Mouse (Mus musculus) ES-Bruce4 (cell line): ENCODE results near the gene Rbm44. TPM values are rescaled to one million over a fixed set of nuclear protein-coding genes. Genes with fewer than 3 reads are reported as not detected.

Experiments used
- H3K27ac ChIP-seq: 2 replicates; pipeline ENCODE4 v1.5.1; 2012; ENCODE audit warnings: low read length, inconsistent platforms; ENCODE audit not compliant: insufficient read depth
- H3K27me3 ChIP-seq: 2 replicates; pipeline ENCODE4 v1.6.1; 2012; ENCODE audit warnings: mild to moderate bottlenecking, low read length, inconsistent platforms; ENCODE audit not compliant: control insufficient read depth, poor library complexity, insufficient read depth, severe bottlenecking
- H3K36me3 ChIP-seq: 2 replicates; pipeline ENCODE4 v1.6.1; 2012; ENCODE audit warnings: inconsistent platforms, mild to moderate bottlenecking, low read length, moderate library complexity; ENCODE audit not compliant: control insufficient read depth, poor library complexity, insufficient read depth, severe bottlenecking
- H3K4me1 ChIP-seq: one replicate; pipeline ENCODE4 v1.8.1; 2011; ENCODE audit warnings: low read length; ENCODE audit not compliant: control insufficient read depth, insufficient read depth
- H3K4me3 ChIP-seq: 2 replicates; pipeline ENCODE4 v1.5.1; 2011; ENCODE audit warnings: low read depth, mild to moderate bottlenecking, low read length
- H3K9ac ChIP-seq: 2 replicates; pipeline ENCODE4 v1.6.1; 2012; ENCODE audit warnings: low read depth, mild to moderate bottlenecking, inconsistent platforms; ENCODE audit not compliant: poor library complexity, severe bottlenecking
- H3K9me3 ChIP-seq: replicated peaks from 2 replicates; pipeline ENCODE4 v1.6.1; 2012; ENCODE audit warnings: mild to moderate bottlenecking, low read length, inconsistent platforms; ENCODE audit not compliant: control insufficient read depth, poor library complexity, insufficient read depth, severe bottlenecking
- CTCF ChIP-seq: IDR thresholded peaks from one replicate; pipeline ENCODE4 v1.8.1; 2011; ENCODE audit warnings: low read depth, low read length
- EP300 ChIP-seq: IDR thresholded peaks from 2 replicates; pipeline ENCODE4 v1.6.1; 2011; ENCODE audit warnings: low read depth, low read length; ENCODE audit not compliant: insufficient read depth
- POLR2A ChIP-seq: IDR thresholded peaks from one replicate; pipeline ENCODE4 v1.8.1; 2011; ENCODE audit warnings: low read length; ENCODE audit not compliant: insufficient read depth
- polyA plus RNA-seq: library from polyadenylated mRNA; stranded (reverse); fragments of >200 nt; gene quantifications from 2 replicates; pipeline ENCODE4 v1.2.4, GENCODE M21; 2011; ENCODE audit warnings: low read depth; ENCODE audit not compliant: missing spikeins, insufficient read depth, insufficient read length

Gene Rbm44
- 8.3 and 11.9 TPM in 2 replicates for polyA plus RNA-seq

- H3K27ac ChIP-seq = no peak within 1 kb of the TSS
- TF ChIP-seq POLR2A = peak; percentile 28
- no peak for TF ChIP-seq CTCF
- no peak within 1 kb of the TSS for H3K9ac ChIP-seq
- H3K4me1 ChIP-seq = no peaks in the 10 kb centered on the region
- no peaks in the 10 kb centered on the region for H3K9me3 ChIP-seq
- H3K36me3 ChIP-seq = no peaks in the 10 kb centered on the region
- peak within 1 kb of the TSS; percentile 66 for H3K4me3 ChIP-seq
- no peaks in the 10 kb centered on the region for H3K27me3 ChIP-seq
Observed at GRCm38 (mm10) chr1:91144813-91145212, at the start of gene Rbm44. Gene Rbm44, plus strand, starts transcription at chr1:91145089.

- no peak overlapping the region for H3K9ac ChIP-seq
- TF ChIP-seq POLR2A = no peak
- TF ChIP-seq CTCF = no peak
- no peak for TF ChIP-seq EP300
- no peaks in the 10 kb centered on the region for H3K36me3 ChIP-seq
- H3K27me3 ChIP-seq = no peaks in the 10 kb centered on the region
- no peak overlapping the region for H3K4me3 ChIP-seq
- H3K27ac ChIP-seq = no peak overlapping the region
- H3K4me1 ChIP-seq = peaks cover 10% of the 10 kb centered on the region
- H3K9me3 ChIP-seq = no peaks in the 10 kb centered on the region
Observed at GRCm38 (mm10) chr1:91095258-91095657, 49.6 kb upstream of the Rbm44 start.

- Histone ChIP-seq H3K36me3 (no peaks in the 10 kb centered on the region), H3K4me1 (peaks cover 10% of the 10 kb centered on the region), H3K9me3 (no peaks in the 10 kb centered on the region), H3K9ac (no peak overlapping the region), H3K27ac (peak overlapping the region; percentile 15; the same call in 1 of the 2 replicates), H3K4me3 (no peak overlapping the region), H3K27me3 (no peaks in the 10 kb centered on the region)
- TF ChIP-seq POLR2A = no peak
- TF ChIP-seq CTCF = no peak
- no peak for TF ChIP-seq EP300
Observed at GRCm38 (mm10) chr1:91095853-91096252, 49.0 kb upstream of the Rbm44 start.

- Histone ChIP-seq H3K4me3 (no peak overlapping the region), H3K27ac (no peak overlapping the region; the same call in 1 of the 2 replicates)
Observed at GRCm38 (mm10) chr1:91096490-91096889, 48.4 kb upstream of the Rbm44 start.

GRCm38 (mm10) chr1:91097283-91097834 lies 47.5 kb upstream of the Rbm44 start:
- Histone ChIP-seq H3K9me3 (no peaks in the 10 kb centered on the region), H3K9ac (no peak overlapping the region), H3K27me3 (no peaks in the 10 kb centered on the region), H3K36me3 (no peaks in the 10 kb centered on the region), H3K4me1 (peaks cover 10% of the 10 kb centered on the region), H3K4me3 (no peak overlapping the region), H3K27ac (no peak overlapping the region)
- TF ChIP-seq CTCF (no peak), POLR2A (no peak)

More at GRCm38 (mm10) chr1:91096490-91096889, 48.4 kb upstream of the Rbm44 start:
- TF ChIP-seq EP300 (0 out of 2 replicates have a peak, but pooled peaks have one; percentile 17), CTCF (no peak)
- no peaks in the 10 kb centered on the region for H3K9me3 ChIP-seq
- no peak overlapping the region for H3K9ac ChIP-seq
- no peaks in the 10 kb centered on the region for H3K36me3 ChIP-seq
- no peaks in the 10 kb centered on the region for H3K27me3 ChIP-seq
- H3K4me1 ChIP-seq = peaks cover 10% of the 10 kb centered on the region

GRCm38 (mm10) chr1:91098887-91099286 lies 46.0 kb upstream of the Rbm44 start:
- TF ChIP-seq POLR2A (no peak), EP300 (no peak), CTCF (peak; percentile 76)
- no peaks in the 10 kb centered on the region for H3K36me3 ChIP-seq
- H3K27ac ChIP-seq = no peak overlapping the region
- no peak overlapping the region for H3K4me3 ChIP-seq
- no peaks in the 10 kb centered on the region for H3K9me3 ChIP-seq
- no peak overlapping the region for H3K9ac ChIP-seq
- no peaks in the 10 kb centered on the region for H3K27me3 ChIP-seq
- H3K4me1 ChIP-seq = peaks cover 10% of the 10 kb centered on the region
